In genomic region chr11:11972401-11973110, GRCm38 (mm10) we compare ENCODE assay signal across 8 mouse cellular contexts.
A peak's percentile ranks its signal among the peaks of the same experiment; 100 is the strongest.
DNase-seq lines count a peak whose midpoint lies in the region; ATAC-seq and TF ChIP-seq lines count a peak whose summit lies in the region.

No protein-coding gene starts in this region.

- 0 out of 2 replicates have a peak, but pooled peaks cover 3% of the 10 kb centered on the region for H3K4me1 ChIP-seq in lung, embryonic 14.5 days (ENCODE audit: insufficient read depth)
- no peaks in the 10 kb centered on the region for H3K4me1 ChIP-seq in lung, adult 2 months (ENCODE audit: control insufficient read depth, insufficient read depth, low read length)
- no peaks in the 10 kb centered on the region for H3K4me1 ChIP-seq in embryonic facial prominence, embryonic 11.5 days (ENCODE audit: control insufficient read depth, insufficient read depth, low read length)
- peaks cover 16% of the 10 kb centered on the region for H3K4me1 ChIP-seq in limb, embryonic 15.5 days

- H3K9ac ChIP-seq in lung, embryonic 14.5 days = no peak overlapping the region
- no peak overlapping the region for H3K9ac ChIP-seq in embryonic facial prominence, embryonic 11.5 days (replicated peaks; ENCODE audit: low read length)
- H3K9ac ChIP-seq in limb, embryonic 15.5 days = no peak overlapping the region

- H3K9me3 ChIP-seq in lung, embryonic 14.5 days (ENCODE audit: low read depth, low read length) = no peaks in the 10 kb centered on the region
- no peaks in the 10 kb centered on the region for H3K9me3 ChIP-seq in embryonic facial prominence, embryonic 11.5 days (replicated peaks; ENCODE audit: control insufficient read depth, low read length)
- no peaks in the 10 kb centered on the region for H3K9me3 ChIP-seq in limb, embryonic 15.5 days

- H3K27ac ChIP-seq in gastrocnemius, adult 2 months = peak overlapping the region; percentile 95
- peak overlapping the region; percentile 54; the same call in 1 of the 2 replicates for H3K27ac ChIP-seq in lung, embryonic 14.5 days (ENCODE audit: low read depth)
- H3K27ac ChIP-seq in embryonic facial prominence, embryonic 11.5 days (replicated peaks; ENCODE audit: low read depth, low read length) = no peak overlapping the region
- H3K27ac ChIP-seq in limb, embryonic 15.5 days = peak overlapping the region; percentile 50

- intact Hi-C loops in gastrocnemius, adult 2 months (cut with DNase I) = loop anchor here (1.0 kb wide), 2 partner anchors 128 to 152 kb away; no protein-coding TSS in a partner anchor

- no peak overlapping the region for H3K4me2 ChIP-seq in lung, embryonic 14.5 days
- H3K4me2 ChIP-seq in embryonic facial prominence, embryonic 11.5 days (ENCODE audit: low read depth, low read length) = no peak overlapping the region
- H3K4me2 ChIP-seq in limb, embryonic 15.5 days = no peak overlapping the region

- TF ChIP-seq POLR2A in lung, adult 2 months (IDR thresholded peaks at IDR 0.05; ENCODE audit: borderline replicate concordance, extremely low read depth, low read depth, low read length) = no peak

- H3K36me3 ChIP-seq in lung, embryonic 14.5 days (ENCODE audit: insufficient read depth) = peaks cover 55% of the 10 kb centered on the region
- H3K36me3 ChIP-seq in embryonic facial prominence, embryonic 11.5 days (replicated peaks; ENCODE audit: control insufficient read depth, insufficient read depth, low read depth, low read length) = no peaks in the 10 kb centered on the region; the same call in none of the 2 replicates
- peaks cover 27% of the 10 kb centered on the region for H3K36me3 ChIP-seq in limb, embryonic 15.5 days

- no peak for TF ChIP-seq CTCF in gastrocnemius, adult 2 months (IDR thresholded peaks at IDR 0.05)
- no peak for TF ChIP-seq CTCF in lung, embryonic 14.5 days (IDR thresholded peaks at IDR 0.05; ENCODE audit: low read depth)
- TF ChIP-seq CTCF in lung, adult 2 months (IDR thresholded peaks at IDR 0.05; ENCODE audit: insufficient read depth, low read length) = no peak

- 78% methylated on average over 6 of the region's 6 CpGs for WGBS in lung, embryonic 14.5 days
- 91% methylated on average over 6 of the region's 6 CpGs for WGBS in lung, adult 2 months
- WGBS in embryonic facial prominence, embryonic 11.5 days = 87% methylated on average over 6 of the region's 6 CpGs
- WGBS in limb, embryonic 15.5 days = 88% methylated on average over 6 of the region's 6 CpGs

- H3K27me3 ChIP-seq in lung, embryonic 14.5 days (ENCODE audit: insufficient read depth, low read length) = no peaks in the 10 kb centered on the region
- H3K27me3 ChIP-seq in embryonic facial prominence, embryonic 11.5 days (ENCODE audit: control insufficient read depth, insufficient read depth, low read length) = no peaks in the 10 kb centered on the region
- H3K27me3 ChIP-seq in limb, embryonic 15.5 days = no peaks in the 10 kb centered on the region

- ATAC-seq in lung, embryonic 14.5 days (ENCODE audit: insufficient read depth) = no peak
- 0 out of 2 replicates have a peak, but pooled peaks have one; percentile 25 for ATAC-seq in embryonic facial prominence, embryonic 11.5 days (replicated peaks; ENCODE audit: insufficient number of reproducible peaks, low FRiP score, low TSS enrichment, low read depth)
- no peak for ATAC-seq in limb, embryonic 15.5 days (ENCODE audit: insufficient number of reproducible peaks, low FRiP score, low TSS enrichment, low read depth)
- no peak for ATAC-seq in cerebellum, adult (ENCODE audit: insufficient number of reproducible peaks, low FRiP score, low TSS enrichment)

- H3K4me3 ChIP-seq in gastrocnemius, adult 2 months = no peak overlapping the region
- H3K4me3 ChIP-seq in lung, embryonic 14.5 days (ENCODE audit: low read depth, low read length) = no peak overlapping the region
- H3K4me3 ChIP-seq in lung, adult 2 months (replicated peaks; ENCODE audit: extremely low read depth, low read depth, low read length) = no peak overlapping the region
- H3K4me3 ChIP-seq in embryonic facial prominence, embryonic 11.5 days (ENCODE audit: low read depth, low read length) = no peak overlapping the region
- H3K4me3 ChIP-seq in limb, embryonic 15.5 days = no peak overlapping the region

- no peak for DNase-seq in gastrocnemius, adult 2 months
- DNase-seq in gastrocnemius, postnatal 25 days = no peak
- DNase-seq in lung, embryonic 14.5 days = no peak
- DNase-seq in lung, adult 2 months = no peak
- no peak for DNase-seq in embryonic facial prominence, embryonic 11.5 days (ENCODE audit: low spot score)
- no peak for DNase-seq in right cerebral cortex, postnatal 14 days
